Mouse (Mus musculus) ES-Bruce4 (cell line): ENCODE measurements around the gene Col11a2.

Source experiments
- CTCF ChIP-seq: IDR thresholded peaks from one replicate; pipeline ENCODE4 v1.8.1; 2011; ENCODE audit warnings: low read depth, low read length
- POLR2A ChIP-seq: IDR thresholded peaks from one replicate; pipeline ENCODE4 v1.8.1; 2011; ENCODE audit warnings: low read length; ENCODE audit not compliant: insufficient read depth

DNA sequence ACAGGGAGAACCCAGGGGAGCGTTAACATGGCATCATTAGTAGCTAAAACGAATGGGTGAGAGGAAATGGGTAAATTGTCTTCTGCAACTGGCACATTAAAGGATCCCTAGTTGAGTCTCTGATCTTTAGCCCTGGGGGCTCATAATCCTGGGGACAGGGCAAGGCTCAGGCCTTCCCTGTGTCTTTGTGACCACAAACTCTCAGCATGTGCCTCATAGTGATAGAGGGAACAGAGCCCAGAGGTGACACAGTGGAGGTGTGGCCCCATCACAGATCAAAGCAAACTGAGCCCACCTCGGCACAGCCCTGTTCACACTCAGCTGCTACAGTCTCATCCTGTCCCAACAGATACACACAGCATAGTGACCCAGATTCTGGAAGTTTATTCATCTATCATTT is 43.6 kb upstream of the Col11a2 start:
- TF ChIP-seq CTCF (no peak), POLR2A (no peak)
